Mouse (Mus musculus): Measurements from ENCODE around the gene Yae1d1. TPM values are rescaled to one million over a fixed set of nuclear protein-coding genes. Genes with fewer than 3 reads are reported as not detected.
A peak's percentile ranks its signal among the peaks of the same experiment; 100 is the strongest.

The Yae1d1 gene
- polyA plus RNA-seq, 1 experiment from 2014 or later = 68.9 TPM

GRCm38 (mm10) chr13:17949555-17949954 lies 43.6 kb downstream of the Yae1d1 start:
- 73% methylated on average over 18 of the region's 18 CpGs for WGBS
- no peak overlapping the region for H3K4me3 ChIP-seq (ENCODE audit: low read depth, low read length)

GRCm38 (mm10) chr13:17944078-17944917 lies 48.9 kb downstream of the Yae1d1 start, which contains the start of gene Rala:
Gene Rala (minus strand): TSS chr13:17944239.
- Histone ChIP-seq H3K36me3 (ENCODE audit: control insufficient read depth, insufficient read depth, low read length) (no peaks in the 10 kb centered on the region), H3K4me3 (ENCODE audit: low read depth, low read length) (peak within 1 kb of the TSS; percentile 92), H3K27ac (ENCODE audit: low read length) (peak within 1 kb of the TSS; percentile 91), H3K9me3 (ENCODE audit: control insufficient read depth, low read depth, low read length) (no peaks in the 10 kb centered on the region), H3K4me1 (ENCODE audit: control insufficient read depth, insufficient read depth, low read length) (peaks cover 6% of the 10 kb centered on the region; the same call in 1 of the 2 replicates), H3K27me3 (ENCODE audit: control insufficient read depth, insufficient read depth, low read length) (no peaks in the 10 kb centered on the region), H3K9ac (replicated peaks; ENCODE audit: low read depth, low read length) (peak within 1 kb of the TSS; percentile 84), H3K4me2 (replicated peaks; ENCODE audit: low read depth, low read length) (peak within 1 kb of the TSS; percentile 72)
- 10% methylated on average over 52 of the region's 69 CpGs for WGBS
- ATAC-seq (ENCODE audit: insufficient number of reproducible peaks, insufficient read depth, low FRiP score, low read depth) = peak; percentile 99

More at GRCm38 (mm10) chr13:17949555-17949954, 43.6 kb downstream of the Yae1d1 start:
- no peaks in the 10 kb centered on the region for H3K36me3 ChIP-seq (ENCODE audit: control insufficient read depth, insufficient read depth, low read length)
- no peak for ATAC-seq (ENCODE audit: insufficient number of reproducible peaks, insufficient read depth, low FRiP score, low read depth)
- H3K27ac ChIP-seq (ENCODE audit: low read length) = no peak overlapping the region
- no peak overlapping the region for H3K9ac ChIP-seq (replicated peaks; ENCODE audit: low read depth, low read length)
- no peaks in the 10 kb centered on the region for H3K27me3 ChIP-seq (ENCODE audit: control insufficient read depth, insufficient read depth, low read length)
- H3K9me3 ChIP-seq (ENCODE audit: control insufficient read depth, low read depth, low read length) = no peaks in the 10 kb centered on the region
- H3K4me2 ChIP-seq (replicated peaks; ENCODE audit: low read depth, low read length) = no peak overlapping the region
- H3K4me1 ChIP-seq (ENCODE audit: control insufficient read depth, insufficient read depth, low read length) = peaks cover 3% of the 10 kb centered on the region; the same call in 1 of the 2 replicates

GRCm38 (mm10) chr13:17943306-17944077 lies 49.7 kb downstream of the Yae1d1 start:
- peak overlapping the region; percentile 72 for H3K4me2 ChIP-seq (replicated peaks; ENCODE audit: low read depth, low read length)
- H3K9ac ChIP-seq (replicated peaks; ENCODE audit: low read depth, low read length) = peak overlapping the region; percentile 84
- H3K4me1 ChIP-seq (ENCODE audit: control insufficient read depth, insufficient read depth, low read length) = peaks cover 6% of the 10 kb centered on the region; the same call in 1 of the 2 replicates
- no peaks in the 10 kb centered on the region for H3K36me3 ChIP-seq (ENCODE audit: control insufficient read depth, insufficient read depth, low read length)
- WGBS = under 1% methylated on average over 53 of the region's 70 CpGs
- H3K4me3 ChIP-seq (ENCODE audit: low read depth, low read length) = peak overlapping the region; percentile 92
- ATAC-seq (ENCODE audit: insufficient number of reproducible peaks, insufficient read depth, low FRiP score, low read depth) = peak; percentile 85
- H3K27me3 ChIP-seq (ENCODE audit: control insufficient read depth, insufficient read depth, low read length) = no peaks in the 10 kb centered on the region
- H3K27ac ChIP-seq (ENCODE audit: low read length) = peak overlapping the region; percentile 91
- no peaks in the 10 kb centered on the region for H3K9me3 ChIP-seq (ENCODE audit: control insufficient read depth, low read depth, low read length)

- Histone ChIP-seq H3K9me3 (ENCODE audit: control insufficient read depth, low read depth, low read length) (no peaks in the 10 kb centered on the region), H3K4me1 (ENCODE audit: control insufficient read depth, insufficient read depth, low read length) (peaks cover 6% of the 10 kb centered on the region; the same call in 1 of the 2 replicates), H3K27me3 (ENCODE audit: control insufficient read depth, insufficient read depth, low read length) (no peaks in the 10 kb centered on the region), H3K4me2 (replicated peaks; ENCODE audit: low read depth, low read length) (no peak overlapping the region), H3K36me3 (ENCODE audit: control insufficient read depth, insufficient read depth, low read length) (no peaks in the 10 kb centered on the region), H3K27ac (ENCODE audit: low read length) (no peak overlapping the region), H3K9ac (replicated peaks; ENCODE audit: low read depth, low read length) (no peak overlapping the region), H3K4me3 (ENCODE audit: low read depth, low read length) (no peak overlapping the region)
- no peak for ATAC-seq (ENCODE audit: insufficient number of reproducible peaks, insufficient read depth, low FRiP score, low read depth)
- 65% methylated on average over 6 of the region's 6 CpGs for WGBS
Measured at GRCm38 (mm10) chr13:17942338-17942737, 50.8 kb downstream of the Yae1d1 start.

Other genes with a start within 250 kb of the Yae1d1 start
- gene Cdk13, start 188.3 kb downstream of the Yae1d1 start, polyA plus RNA-seq (2014; fragmentation: Nextera tagmentation; extraction: Ambion mirVana) = 27.5 and 27.8 TPM in 2 replicates
- gene Rala, start 49.1 kb downstream of the Yae1d1 start, polyA plus RNA-seq (2014; fragmentation: Nextera tagmentation; extraction: Ambion mirVana) = 101 and 105 TPM in 2 replicates

Data from stomach, embryonic 14.5 days (tissue).